Mouse (Mus musculus): ENCODE data around the gene N4bp3.
A peak's percentile ranks its signal among the peaks of the same experiment; 100 is the strongest.

GRCm38 (mm10) chr11:51617693-51618092 is 32.9 kb downstream of the N4bp3 start:
- TF ChIP-seq CTCF (IDR thresholded peaks at IDR 0.05; ENCODE audit: extremely low read depth, insufficient read depth, low read length): peak; percentile 92
- TF ChIP-seq POLR2A (IDR thresholded peaks at IDR 0.05; ENCODE audit: extremely low read depth, insufficient read depth, low read length): no peak
